Mouse (Mus musculus): ENCODE data around the gene Ces2c. TPM values are rescaled to one million over a fixed set of nuclear protein-coding genes. Genes with fewer than 3 reads are reported as not detected.

The Ces2c gene
- polyA plus RNA-seq (2017; shearing (Covaris generic)) = 5.9 TPM

DNA sequence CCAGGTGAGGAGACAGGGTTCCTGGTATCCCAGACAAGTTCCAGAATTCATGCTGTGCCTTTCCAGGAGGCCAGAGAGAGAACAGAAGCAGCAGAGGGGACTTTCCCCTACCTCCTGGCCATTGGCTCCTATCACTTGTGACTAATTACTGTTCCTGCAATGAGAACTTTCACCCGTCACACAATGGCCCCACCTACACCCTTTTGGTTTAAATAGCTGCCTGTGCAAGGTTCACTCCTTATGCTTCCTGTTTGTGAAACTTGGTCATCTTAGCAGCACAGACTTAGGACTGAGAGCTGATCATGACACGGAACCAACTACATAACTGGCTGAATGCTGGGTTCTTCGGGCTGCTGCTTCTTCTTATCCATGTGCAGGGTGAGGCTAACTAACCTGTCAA is at the start of gene Ces2c:
TSS of gene Ces2c (plus strand) at position 238 of the 400 bp plus-strand sequence.

DNA sequence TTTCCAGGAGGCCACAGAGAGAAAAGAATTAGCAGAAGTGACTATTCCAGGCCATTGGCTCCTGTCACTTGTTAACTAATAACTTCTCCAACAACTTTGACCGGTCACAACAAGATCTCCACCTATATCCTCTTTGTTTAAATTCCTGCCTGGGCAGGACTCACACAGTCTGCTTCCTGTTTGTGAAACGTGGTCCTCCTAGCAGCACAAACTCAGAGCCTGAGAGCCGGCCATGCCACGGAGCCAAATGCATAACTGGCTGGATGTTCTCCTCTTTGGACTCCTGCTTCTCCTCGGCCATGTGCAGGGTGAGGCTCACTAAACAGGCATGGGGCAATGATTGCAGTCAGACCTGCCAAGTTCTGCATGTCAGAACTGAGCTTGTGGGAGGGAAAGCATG is 15.4 kb upstream of the Ces2c start, which contains the start of gene Ces2b:
TSS of gene Ces2b (plus strand) at position 133 of the 400 bp plus-strand sequence.

Other genes starting within 250 kb of the Ces2c start
- not detected for gene Cdh16, start 222.7 kb upstream of the Ces2c start, polyA plus RNA-seq (2017; shearing (Covaris generic))
- gene Rrad, start 215.7 kb upstream of the Ces2c start, polyA plus RNA-seq (2017; shearing (Covaris generic)) = 237 TPM
- 170 TPM for gene Ciao2b, start 205.1 kb upstream of the Ces2c start, polyA plus RNA-seq (2017; shearing (Covaris generic))
- not detected for gene Ces2a, start 113.1 kb upstream of the Ces2c start, polyA plus RNA-seq (2017; shearing (Covaris generic))
- gene Ces2b, start 15.5 kb upstream of the Ces2c start, polyA plus RNA-seq (2017; shearing (Covaris generic)) = not detected
- gene Ces2e, start 79.2 kb downstream of the Ces2c start, polyA plus RNA-seq (2017; shearing (Covaris generic)) = not detected
- gene Ces2f, start 100.3 kb downstream of the Ces2c start, polyA plus RNA-seq (2017; shearing (Covaris generic)) = not detected
- gene Ces2g, start 114.7 kb downstream of the Ces2c start, polyA plus RNA-seq (2017; shearing (Covaris generic)) = 0.16 TPM
- 0.21 TPM for gene Ces2h, start 153.8 kb downstream of the Ces2c start, polyA plus RNA-seq (2017; shearing (Covaris generic))
- not detected for gene Ces3a, start 201.5 kb downstream of the Ces2c start, polyA plus RNA-seq (2017; shearing (Covaris generic))
- gene Ces3b, start 236.7 kb downstream of the Ces2c start, polyA plus RNA-seq (2017; shearing (Covaris generic)) = not detected

Data from effector memory CD4-positive, alpha-beta T cell, adult 7 months (primary cell).